Comparison of ENCODE assay signal across 23 mouse cellular contexts in the genomic region with DNA sequence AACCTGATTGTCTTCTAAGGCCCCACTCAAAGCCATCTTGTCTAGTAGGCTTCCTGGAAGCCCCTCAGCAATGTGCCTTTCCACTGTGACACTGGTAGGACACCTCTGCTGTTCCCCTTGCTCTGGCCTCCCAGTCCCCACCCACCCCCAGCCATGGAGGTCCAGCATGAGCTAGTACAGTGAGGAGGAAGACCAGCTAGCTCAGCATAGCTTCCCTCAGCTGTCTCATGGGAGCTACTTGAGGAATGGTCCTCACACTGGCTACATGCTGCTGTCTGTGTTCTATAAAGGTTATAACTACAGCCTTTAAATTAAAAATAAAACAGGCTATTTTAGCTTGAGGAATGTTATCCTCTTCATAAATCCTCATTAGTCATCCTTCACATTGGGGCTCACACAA.
A peak's percentile ranks its signal among the peaks of the same experiment; 100 is the strongest.
DNase-seq lines count a peak whose midpoint lies in the region; ATAC-seq and TF ChIP-seq lines count a peak whose summit lies in the region.
"Had no signal": no experiment of that assay in that cellular context is flagged by ENCODE, and none has a peak within 500 bp of the region (broad histone marks: within the 10 kb centered on the region; RNA-seq: fewer than 3 reads in every experiment).

No protein-coding gene starts in this region.

- H3K9me3 ChIP-seq in heart, embryonic 10.5 days: no peaks in the 10 kb centered on the region
- no peaks in the 10 kb centered on the region for H3K9me3 ChIP-seq in kidney, postnatal 0 days (replicated peaks; ENCODE audit: low read length)
- no peaks in the 10 kb centered on the region for H3K9me3 ChIP-seq in stomach, postnatal 0 days (ENCODE audit: control insufficient read depth, low read length)
- H3K9me3 ChIP-seq: embryonic facial prominence, embryonic 12.5 days; forebrain, embryonic 10.5 days; forebrain, embryonic 13.5 days; heart, embryonic 13.5 days; hindbrain, embryonic 12.5 days; hindbrain, embryonic 15.5 days had no signal

- no peak for DNase-seq in heart, embryonic 10.5 days (ENCODE audit: low spot score)
- DNase-seq in heart, postnatal 36 days: no peak
- peak; percentile 60 for DNase-seq in kidney, postnatal 0 days (ENCODE audit: low spot score)
- no peak for DNase-seq in kidney, postnatal 10 days
- DNase-seq in stomach, postnatal 0 days (ENCODE audit: low spot score): no peak
- DNase-seq in thymus, adult 18-20 months: no peak
- DNase-seq: adrenal gland, adult 2 months; adrenal gland, postnatal 14 days; cerebellum, adult 11 months; cerebellum, adult 2 months; cerebellum, adult 9-11 months; cerebellum, postnatal 36 days; gastrocnemius, postnatal 25 days; heart, adult 18-20 months; heart, postnatal 14 days had no signal

- intact Hi-C loops in heart, postnatal 36 days (cut with DNase I): no loop called here

- no peaks in the 10 kb centered on the region for H3K36me3 ChIP-seq in heart, embryonic 10.5 days
- H3K36me3 ChIP-seq in kidney, postnatal 0 days (ENCODE audit: insufficient read depth, low read length): no peaks in the 10 kb centered on the region
- H3K36me3 ChIP-seq in stomach, postnatal 0 days (ENCODE audit: control insufficient read depth, insufficient read depth, low read length): no peaks in the 10 kb centered on the region
- H3K36me3 ChIP-seq: embryonic facial prominence, embryonic 12.5 days; forebrain, embryonic 10.5 days; heart, embryonic 13.5 days; hindbrain, embryonic 12.5 days; hindbrain, embryonic 15.5 days had no signal

- no peak overlapping the region for H3K9ac ChIP-seq in kidney, postnatal 0 days (ENCODE audit: low read depth, low read length)
- H3K9ac ChIP-seq in stomach, postnatal 0 days (ENCODE audit: low read length): no peak overlapping the region
- H3K9ac ChIP-seq: embryonic facial prominence, embryonic 12.5 days; forebrain, embryonic 13.5 days; heart, embryonic 13.5 days; hindbrain, embryonic 12.5 days; hindbrain, embryonic 15.5 days had no signal

- no peak overlapping the region for H3K4me3 ChIP-seq in heart, embryonic 10.5 days
- H3K4me3 ChIP-seq in kidney, postnatal 0 days (replicated peaks; ENCODE audit: low read depth, low read length): no peak overlapping the region
- no peak overlapping the region for H3K4me3 ChIP-seq in stomach, postnatal 0 days (ENCODE audit: low read depth, low read length)
- H3K4me3 ChIP-seq: embryonic facial prominence, embryonic 12.5 days; forebrain, embryonic 10.5 days; forebrain, embryonic 13.5 days; heart, embryonic 13.5 days; hindbrain, embryonic 12.5 days; hindbrain, embryonic 15.5 days had no signal

- TF ChIP-seq CTCF in kidney, postnatal 0 days (IDR thresholded peaks at IDR 0.05; ENCODE audit: low read depth): no peak
- TF ChIP-seq CTCF in stomach, postnatal 0 days (IDR thresholded peaks at IDR 0.05; ENCODE audit: low read depth): no peak

- no peak overlapping the region for H3K4me2 ChIP-seq in kidney, postnatal 0 days (ENCODE audit: low read length)
- no peak overlapping the region for H3K4me2 ChIP-seq in stomach, postnatal 0 days (replicated peaks; ENCODE audit: low read depth)
- H3K4me2 ChIP-seq: embryonic facial prominence, embryonic 12.5 days; forebrain, embryonic 13.5 days; heart, embryonic 13.5 days; hindbrain, embryonic 12.5 days; hindbrain, embryonic 15.5 days had no signal

- 0 out of 2 replicates have a peak overlapping the region, but pooled peaks have one; percentile 13 for H3K27ac ChIP-seq in heart, embryonic 10.5 days
- H3K27ac ChIP-seq in kidney, postnatal 0 days: peak overlapping the region; percentile 19; the same call in 1 of the 2 replicates
- H3K27ac ChIP-seq in stomach, postnatal 0 days (replicated peaks): 0 out of 2 replicates have a peak overlapping the region, but pooled peaks have one; percentile 8
- H3K27ac ChIP-seq: embryonic facial prominence, embryonic 12.5 days; forebrain, embryonic 10.5 days; forebrain, embryonic 13.5 days; heart, embryonic 13.5 days; hindbrain, embryonic 12.5 days; hindbrain, embryonic 15.5 days had no signal

- peaks cover 6% of the 10 kb centered on the region for H3K4me1 ChIP-seq in heart, embryonic 10.5 days
- H3K4me1 ChIP-seq in kidney, postnatal 0 days (replicated peaks; ENCODE audit: insufficient read depth, low read length): peaks cover 4% of the 10 kb centered on the region; the same call in 1 of the 2 replicates
- H3K4me1 ChIP-seq in stomach, postnatal 0 days (replicated peaks; ENCODE audit: control insufficient read depth, insufficient read depth): peaks cover 5% of the 10 kb centered on the region; the same call in 1 of the 2 replicates
- H3K4me1 ChIP-seq: embryonic facial prominence, embryonic 12.5 days; forebrain, embryonic 10.5 days; forebrain, embryonic 13.5 days; hindbrain, embryonic 12.5 days; hindbrain, embryonic 15.5 days had no signal

- no peak for TF ChIP-seq EP300 in stomach, postnatal 0 days (optimal IDR thresholded peaks at IDR 0.05)

- ATAC-seq in kidney, postnatal 0 days (replicated peaks; ENCODE audit: low FRiP score, low read depth): no peak; the same call in 1 of the 2 replicates
- no peak for ATAC-seq in stomach, postnatal 0 days (ENCODE audit: low FRiP score, low TSS enrichment)
- ATAC-seq: CD4-positive, CD25-positive, alpha-beta regulatory T cell, adult 4 months; forebrain, embryonic 13.5 days; forebrain, embryonic 16.5 days had no signal

- no peaks in the 10 kb centered on the region for H3K27me3 ChIP-seq in heart, embryonic 10.5 days (ENCODE audit: insufficient read depth, poor library complexity, severe bottlenecking)
- H3K27me3 ChIP-seq in kidney, postnatal 0 days (ENCODE audit: insufficient read depth, low read length): no peaks in the 10 kb centered on the region
- no peaks in the 10 kb centered on the region for H3K27me3 ChIP-seq in stomach, postnatal 0 days (ENCODE audit: control insufficient read depth, insufficient read depth, low read length)
- H3K27me3 ChIP-seq: embryonic facial prominence, embryonic 12.5 days; forebrain, embryonic 13.5 days; heart, embryonic 13.5 days; hindbrain, embryonic 12.5 days; hindbrain, embryonic 15.5 days had no signal
